Mouse (Mus musculus) ovary, adult 18-20 months (tissue): ENCODE results near the gene Slc6a16.

ENCODE experiments used
- DNase-seq: peaks from one replicate; pipeline ENCODE4 v3.0.0; 2022; ENCODE audit warnings: low spot score, mixed read lengths

Gene Slc6a16

DNA sequence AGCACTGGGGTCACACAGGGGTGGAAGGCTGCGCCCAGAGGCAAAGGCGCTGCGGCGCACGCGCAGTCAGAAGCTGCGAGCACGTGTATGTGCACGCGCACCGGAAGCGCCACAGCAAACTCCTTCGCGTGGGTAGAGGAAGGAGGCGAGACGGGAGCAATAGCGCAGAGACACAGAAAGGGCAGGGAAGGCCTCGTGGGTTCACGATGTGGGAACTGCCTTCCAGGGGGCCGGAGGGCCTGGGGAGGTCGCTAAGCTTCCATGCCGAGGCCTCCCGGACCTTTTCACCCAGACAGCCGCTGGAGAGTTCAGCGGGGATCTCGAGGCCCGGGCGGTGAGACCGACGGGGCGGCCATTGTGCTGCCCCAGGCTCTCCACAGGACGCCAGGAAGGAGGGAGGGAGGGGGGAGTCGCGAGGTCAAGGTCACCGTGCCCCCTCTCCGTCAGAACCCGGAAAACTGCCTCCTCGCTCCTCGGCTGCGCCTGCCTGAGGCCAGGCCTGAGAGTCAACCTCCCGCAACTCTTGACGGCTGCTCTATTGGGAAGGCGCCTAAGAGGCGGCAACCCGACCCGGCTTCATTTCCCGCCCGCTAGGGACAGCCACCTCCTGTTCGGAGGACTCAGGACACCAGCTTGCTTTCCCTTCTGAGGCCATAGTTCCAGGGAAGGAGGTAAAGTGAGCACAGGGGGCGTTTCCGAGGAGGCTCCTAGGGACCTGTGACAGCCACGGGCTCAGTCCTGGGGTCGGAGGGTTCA is at the start of gene Slc6a16:
Gene Slc6a16, plus strand, starts transcription at position 453 of the 756 bp plus-strand sequence.
- peak; percentile 37 for DNase-seq

DNA sequence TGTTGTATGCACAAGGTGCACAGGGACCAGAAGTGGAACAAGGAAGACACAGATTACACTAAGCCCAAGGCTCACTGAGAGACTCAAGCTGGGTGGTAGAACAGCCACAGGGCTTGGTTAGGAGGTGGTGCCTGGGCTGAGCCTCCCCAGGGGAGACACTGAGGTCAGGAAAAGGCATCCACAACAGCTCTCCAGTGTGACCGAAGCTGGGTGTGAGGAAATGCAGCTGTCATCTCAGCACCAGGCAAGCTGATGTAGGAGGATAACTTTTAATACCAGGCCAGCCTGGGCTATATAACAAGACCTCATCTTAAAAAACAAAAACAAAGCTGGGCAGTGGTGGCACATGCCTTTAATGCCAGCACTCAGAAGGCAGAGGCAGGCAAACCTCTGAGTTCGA is 49.7 kb upstream of the Slc6a16 start:
- no peak for DNase-seq

DNA sequence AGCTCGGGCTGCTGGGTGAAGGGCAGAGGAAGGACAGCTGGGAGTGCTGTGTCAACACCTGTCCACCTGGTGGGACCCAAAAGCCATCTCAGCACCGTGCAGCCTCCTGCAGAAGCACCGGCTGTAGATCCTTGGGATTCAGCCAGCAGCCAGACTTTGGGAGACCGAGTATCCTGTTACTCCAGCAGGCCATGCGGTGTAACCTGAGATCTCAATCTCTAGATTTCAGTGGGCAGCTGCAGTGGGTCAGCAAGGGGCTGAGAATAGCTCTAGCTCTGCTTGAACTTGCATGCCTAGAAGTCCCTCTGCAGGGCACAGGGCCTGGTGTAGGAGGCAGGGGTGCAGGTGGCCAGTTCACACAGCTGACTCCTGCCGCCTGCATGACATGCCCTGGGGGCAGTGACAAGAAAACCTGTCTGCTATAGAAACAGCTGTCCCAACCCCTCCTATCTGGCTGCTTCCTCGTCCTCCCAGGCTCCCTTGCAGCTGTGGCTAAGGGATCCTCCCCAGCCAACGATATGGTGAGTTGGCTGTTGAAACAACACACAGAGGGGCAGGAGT is 49.0 kb upstream of the Slc6a16 start:
- DNase-seq, result no peak

DNA sequence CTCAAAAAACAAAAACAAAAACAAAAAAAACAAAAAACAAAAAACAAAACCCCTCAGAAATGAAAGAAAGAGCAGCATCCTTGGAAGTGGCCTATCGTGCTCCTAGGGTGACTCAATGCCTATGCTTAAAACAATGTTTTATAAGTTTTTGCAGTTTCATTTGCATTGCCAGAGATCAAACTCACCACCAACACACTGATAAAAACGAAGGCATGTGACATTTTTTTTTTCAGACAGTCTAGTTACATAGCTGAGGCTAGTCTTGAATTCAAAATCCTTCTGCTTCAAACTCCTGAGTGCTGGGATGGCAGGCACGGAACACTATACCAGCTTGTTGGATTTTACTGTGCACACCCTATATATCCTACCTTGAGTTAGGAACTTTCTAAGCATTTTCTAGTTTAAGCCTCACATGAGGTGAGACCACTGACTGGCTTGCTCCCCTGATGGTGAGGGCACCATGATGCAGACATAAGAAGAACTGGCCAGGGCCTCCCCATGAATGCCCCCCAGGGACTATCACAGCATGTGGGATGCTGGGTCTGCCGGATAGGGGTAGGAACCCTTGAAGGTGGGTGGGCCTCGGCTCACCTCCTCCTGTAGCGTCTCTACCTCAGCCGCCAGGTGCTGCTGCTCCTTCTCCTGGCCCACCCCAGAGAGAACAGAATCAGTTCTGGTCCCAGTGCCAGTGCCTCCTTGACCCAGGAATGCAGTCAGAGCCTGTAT is 48.1 kb upstream of the Slc6a16 start:
- DNase-seq, result no peak

DNA sequence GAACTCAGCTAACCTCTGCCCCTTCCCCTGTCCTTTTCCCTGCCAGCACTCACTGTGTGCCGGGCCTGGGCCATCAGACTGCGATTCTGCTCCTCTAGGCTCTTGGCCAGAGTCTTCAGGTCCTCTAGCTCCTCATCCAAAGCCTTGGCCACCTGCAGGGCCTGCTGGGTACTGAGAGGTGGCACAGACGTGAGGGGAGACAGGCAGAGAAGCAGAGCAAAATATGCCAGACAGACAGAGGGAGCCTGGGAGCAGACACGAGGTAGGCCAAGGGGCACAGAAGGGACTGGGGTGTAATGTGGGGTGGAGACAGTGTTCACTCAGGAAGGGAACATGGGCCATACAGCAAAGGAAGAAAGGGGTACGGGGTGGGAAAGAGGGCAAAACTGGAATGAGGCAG is 47.5 kb upstream of the Slc6a16 start:
- no peak for DNase-seq

DNA sequence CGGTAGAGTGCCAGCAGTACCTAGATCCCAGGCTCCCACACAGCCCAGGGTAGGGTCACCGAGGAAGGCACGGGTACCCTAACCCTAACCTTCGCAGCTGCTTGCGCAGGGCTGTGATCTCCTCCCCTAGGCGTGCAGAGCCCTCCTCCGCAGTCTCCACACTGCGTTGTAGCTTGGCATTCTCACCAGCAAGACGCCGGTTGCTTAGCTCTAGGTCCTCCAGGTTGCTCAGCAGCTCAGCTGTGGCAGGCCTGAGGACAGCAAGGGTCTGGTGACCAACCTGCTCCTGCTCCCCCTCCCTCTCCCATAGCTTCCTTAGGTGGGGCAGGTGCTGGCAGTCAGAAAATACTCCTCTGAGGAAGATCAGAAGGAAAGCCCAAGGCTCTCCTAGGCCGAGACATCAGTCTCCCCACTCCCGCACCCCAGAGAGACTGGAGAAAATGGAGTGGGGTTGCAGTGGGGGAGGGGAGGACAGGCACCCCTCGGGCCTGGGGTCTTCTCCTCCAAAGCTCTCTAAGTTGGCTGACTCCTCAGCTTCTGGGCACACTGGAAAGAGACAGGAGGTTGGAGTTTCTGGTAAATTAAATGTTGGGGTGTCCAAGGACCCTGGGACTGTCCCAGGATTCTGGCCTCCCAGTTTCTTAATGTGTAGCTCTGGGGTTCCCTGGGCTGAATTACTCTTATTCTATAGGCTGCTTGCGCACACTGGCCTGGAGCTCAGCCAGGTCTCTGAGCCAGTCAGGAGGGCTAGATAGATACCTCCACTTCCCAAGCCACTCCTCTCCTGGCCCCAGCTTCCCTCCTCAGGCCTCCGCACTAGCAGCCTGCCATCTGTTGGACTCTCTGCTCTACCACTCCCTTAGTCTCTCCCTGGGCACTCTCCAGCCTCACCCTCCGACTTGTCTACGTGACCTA is 46.8 kb upstream of the Slc6a16 start:
- no peak for DNase-seq

DNA sequence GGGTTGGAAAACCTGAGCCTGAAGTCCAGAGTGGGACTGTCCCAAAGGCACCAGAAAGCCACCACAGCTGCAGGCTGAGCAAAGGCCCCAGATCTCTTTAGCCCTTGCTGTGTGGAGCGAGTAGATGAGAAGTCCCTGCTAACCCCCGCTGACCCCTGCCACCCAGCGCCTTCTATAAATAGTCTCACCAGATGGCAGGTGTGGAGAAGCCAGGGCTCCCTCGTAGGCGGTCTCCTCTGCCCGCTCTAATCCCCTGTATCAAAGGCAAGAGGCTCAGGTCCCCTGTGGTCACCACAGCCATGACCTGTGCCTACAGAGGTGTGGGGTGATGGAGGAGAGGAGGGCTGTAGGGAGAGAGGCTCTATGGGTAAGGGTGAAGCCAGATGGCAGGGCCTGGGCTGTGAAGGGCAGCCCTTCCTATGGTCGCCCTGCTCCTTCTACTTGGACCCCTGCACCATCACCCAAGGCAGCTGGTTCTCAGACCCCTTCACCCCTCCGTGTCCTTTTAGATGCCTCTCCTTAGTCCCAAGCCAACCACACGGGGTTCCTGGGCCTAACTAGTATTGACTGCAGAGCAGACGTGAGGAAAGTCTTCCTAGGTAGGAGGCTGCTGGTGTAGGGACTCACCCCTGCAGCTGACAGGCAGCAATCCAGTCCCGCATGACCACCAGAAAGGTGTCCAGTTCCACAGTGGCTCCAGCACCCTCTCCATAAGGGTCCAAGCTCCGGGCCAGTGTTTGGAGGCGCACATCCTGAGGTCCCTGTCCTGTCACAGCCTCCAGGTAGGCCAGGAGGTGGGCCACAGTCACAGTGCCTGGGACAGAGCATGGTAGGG is 45.3 kb upstream of the Slc6a16 start:
- no peak for DNase-seq

DNA sequence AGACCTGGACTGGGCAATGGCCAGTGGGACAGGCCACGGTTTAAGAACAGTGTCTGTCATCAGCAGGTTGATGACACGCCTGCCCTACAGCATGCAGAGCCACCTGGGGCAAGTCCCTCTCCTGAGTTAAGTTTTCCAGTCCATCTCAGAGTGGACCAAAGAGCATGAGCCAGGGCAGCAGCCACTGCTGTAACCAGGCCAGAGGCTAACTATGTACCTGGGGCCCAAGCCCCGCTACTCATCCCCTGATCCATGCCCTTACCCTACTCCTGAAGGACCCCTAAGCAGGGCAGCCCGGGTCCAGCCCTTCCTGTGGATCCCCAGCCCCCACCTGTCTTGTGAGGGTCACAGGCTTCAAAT is 44.7 kb upstream of the Slc6a16 start:
- DNase-seq, result no peak

DNA sequence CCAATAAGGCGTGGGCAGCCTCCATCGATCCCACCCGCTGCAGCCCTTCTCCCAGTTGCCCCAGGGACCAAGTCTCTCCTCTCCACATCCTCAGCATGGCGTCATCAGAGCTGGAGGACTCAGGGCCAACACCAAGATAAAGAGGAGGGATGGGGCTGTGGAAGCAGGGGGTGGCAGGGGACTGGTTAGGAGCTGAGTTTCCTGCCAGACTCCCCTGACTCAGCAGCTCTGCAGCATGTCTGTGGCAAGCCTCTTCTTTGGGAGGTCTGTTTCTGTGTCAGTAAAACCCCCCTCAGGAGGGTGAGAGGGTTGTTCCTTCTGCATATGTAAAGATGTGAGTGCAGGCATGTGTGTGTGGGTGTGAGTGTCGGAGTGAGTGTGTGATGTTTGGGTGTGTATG is 43.9 kb upstream of the Slc6a16 start:
- DNase-seq, result no peak

DNA sequence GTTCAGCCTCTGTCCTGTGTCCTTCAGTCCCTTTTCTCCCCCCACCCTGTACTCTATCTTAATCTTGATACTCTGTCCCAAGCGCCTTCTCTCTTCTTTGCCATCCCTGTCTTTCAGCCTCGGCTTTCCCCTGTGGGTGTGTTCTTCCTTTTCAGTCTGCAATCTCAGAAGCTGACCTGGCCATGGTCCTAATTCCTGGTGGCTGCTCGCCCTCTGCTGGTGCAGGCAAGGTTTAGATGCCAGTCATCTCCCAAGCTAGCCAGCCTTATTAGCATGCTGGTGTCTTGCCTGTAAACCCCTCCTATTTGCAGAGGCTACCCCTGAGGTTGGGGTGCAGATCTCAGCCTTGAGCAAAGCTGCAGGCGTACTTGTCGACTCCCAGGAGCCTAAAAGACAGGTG is 42.5 kb upstream of the Slc6a16 start:
- DNase-seq, result peak; percentile 56

DNA sequence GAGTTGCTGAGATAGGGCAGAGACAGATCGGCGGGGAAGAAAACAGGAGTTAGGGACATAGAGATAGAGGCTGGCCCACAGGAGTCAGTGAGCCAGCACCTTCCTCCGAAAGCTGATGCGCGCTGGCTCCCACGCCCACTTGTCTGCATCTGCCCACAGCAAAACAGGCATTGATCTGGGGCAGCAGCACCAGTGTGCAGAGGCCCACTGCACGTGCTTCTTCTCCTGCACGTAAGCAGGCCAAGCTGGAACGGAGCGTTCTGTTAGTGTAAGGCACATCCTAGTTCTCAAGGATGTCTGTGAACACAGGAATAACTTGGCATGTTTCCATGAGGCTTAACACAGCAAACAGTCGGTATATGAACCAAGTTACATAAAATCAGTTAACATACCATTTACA is 41.9 kb upstream of the Slc6a16 start:
- no peak for DNase-seq

DNA sequence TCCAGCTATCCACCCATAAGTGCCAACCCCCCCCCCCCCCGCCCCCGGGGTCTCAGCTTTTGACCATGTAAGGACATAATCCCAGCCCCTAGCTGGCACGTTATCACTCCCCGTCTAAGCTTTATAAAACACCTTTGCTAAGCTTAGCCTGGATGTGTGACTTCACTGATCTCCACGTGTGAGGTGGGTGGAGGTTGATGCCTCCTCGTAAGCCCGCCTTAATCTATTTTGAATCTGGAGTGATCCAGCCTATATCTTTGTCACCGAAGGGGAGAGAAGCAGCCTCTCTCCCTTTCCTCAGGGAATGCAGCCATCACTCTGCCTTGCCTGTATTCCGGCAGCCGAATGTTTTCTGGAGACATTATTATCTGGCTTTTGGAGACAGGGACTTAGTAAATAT is 38.2 kb upstream of the Slc6a16 start:
- DNase-seq, result no peak

DNA sequence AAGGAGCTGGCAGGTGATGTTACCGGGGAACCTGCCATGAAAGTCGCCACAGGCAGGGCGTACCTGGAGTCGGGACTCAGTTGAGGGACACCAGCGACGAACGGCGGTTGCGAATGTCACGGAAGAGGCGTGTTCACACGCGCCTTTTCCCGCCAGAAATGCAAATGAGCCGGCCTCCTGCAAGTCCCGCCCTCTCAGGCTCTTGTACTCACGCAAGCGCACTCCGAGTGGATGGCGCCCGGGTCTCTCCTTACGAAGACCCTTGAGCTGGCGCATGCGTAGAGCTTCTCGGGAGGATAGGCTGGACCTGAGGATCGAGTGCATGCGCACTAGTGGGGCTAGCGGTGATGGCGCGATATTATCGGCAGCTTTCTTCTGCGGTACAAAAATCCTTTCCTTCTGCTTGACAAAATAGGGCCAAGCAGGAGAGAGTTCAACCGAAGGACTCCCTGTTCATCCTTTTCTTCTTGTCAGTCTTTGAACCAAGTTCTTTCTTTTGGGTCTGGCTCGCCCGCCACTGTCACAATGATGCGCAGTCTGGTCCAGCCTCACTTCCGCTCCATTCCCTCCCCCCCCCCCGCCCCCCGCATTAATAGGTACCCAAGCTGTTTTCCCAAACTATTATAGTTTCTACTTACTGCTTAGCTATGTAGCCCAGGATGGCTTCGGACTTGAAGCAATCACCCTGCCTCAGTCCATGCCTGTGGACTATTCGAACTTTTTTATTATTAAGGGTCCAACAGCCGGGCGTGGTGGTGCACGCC is 36.3 kb upstream of the Slc6a16 start, which contains the start of gene Ccdc155:
Gene Ccdc155, minus strand, starts transcription at position 513 of the 764 bp plus-strand sequence.
- DNase-seq, result peak; percentile 91

DNA sequence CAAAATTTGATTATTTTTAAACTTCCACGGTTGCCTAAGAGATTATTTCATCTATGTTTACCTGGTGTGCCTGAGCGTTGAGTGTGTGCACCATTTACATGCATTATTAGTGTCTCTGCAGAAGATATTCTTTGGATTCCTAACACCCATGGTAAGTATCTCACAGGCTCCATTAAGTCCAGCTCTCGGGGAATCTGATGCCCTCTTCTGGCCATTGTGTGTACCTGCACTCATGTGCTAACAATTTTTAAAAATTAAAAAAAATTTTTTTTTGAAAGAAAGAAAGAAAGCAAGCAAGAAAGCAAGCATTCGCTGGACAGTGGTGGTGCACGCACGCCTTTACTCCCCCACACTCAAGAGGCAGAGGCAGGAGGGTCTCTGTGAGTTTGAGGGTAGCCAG is 32.6 kb upstream of the Slc6a16 start:
- no peak for DNase-seq

DNA sequence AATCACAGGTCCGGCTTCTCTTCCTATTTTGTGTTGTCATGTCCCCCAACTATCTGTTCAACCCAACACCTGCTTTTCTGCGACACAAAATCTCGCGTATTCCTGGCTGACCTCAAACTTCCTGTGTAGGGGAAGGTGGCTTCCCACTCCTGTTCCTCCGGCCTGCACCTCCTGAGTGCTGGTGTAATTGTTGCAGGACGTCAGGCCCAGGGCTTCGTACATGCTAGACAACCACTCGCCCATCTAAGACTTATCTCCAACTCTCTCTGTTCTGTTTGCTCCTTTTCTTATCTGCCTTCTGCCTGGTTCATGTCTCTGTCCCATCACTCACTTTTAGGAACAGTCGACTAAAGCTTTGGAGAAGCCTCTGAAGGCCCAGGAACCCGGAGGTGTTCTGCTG is 29.8 kb upstream of the Slc6a16 start:
- no peak for DNase-seq

DNA sequence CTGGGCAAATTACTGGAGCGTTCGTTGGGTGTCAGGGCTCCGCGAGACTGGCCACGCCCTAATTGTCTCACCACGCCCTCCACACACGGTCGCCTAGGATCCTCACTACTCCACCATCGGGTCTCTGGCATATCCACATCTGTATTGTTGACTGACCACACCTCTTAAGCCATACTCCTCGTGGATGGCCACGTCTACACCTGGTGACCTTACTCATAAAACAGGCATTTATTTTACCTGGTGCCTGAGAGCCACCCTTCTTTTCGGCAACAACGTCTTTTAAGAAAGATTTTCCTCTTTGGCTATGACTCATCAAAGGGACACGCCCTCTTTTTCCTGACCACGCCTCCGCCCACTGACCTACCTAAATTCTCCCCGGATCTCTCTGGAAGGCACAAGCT is 29.0 kb upstream of the Slc6a16 start, which contains the start of gene Dkkl1:
Gene Dkkl1, minus strand, starts transcription at position 297 of the 401 bp plus-strand sequence.
- DNase-seq, result no peak

DNA sequence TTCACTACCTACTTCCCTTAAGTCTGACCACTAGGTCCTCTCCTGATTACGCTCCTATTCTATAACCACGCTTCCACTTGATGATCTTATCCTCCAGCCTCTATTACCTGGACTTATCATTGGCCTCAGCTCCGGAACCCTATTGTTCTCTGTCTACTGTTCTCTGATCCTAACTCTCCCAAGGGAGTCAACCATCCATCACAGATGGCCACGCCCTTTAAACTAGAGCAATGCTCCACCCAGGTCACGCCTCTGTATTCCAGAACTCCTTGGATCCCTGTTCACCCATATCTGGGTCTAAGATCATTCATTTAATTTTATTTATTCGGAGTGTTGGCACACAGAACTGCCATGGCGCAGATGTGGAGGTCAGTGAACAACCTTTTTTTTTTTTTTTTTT is 28.5 kb upstream of the Slc6a16 start:
- no peak for DNase-seq

DNA sequence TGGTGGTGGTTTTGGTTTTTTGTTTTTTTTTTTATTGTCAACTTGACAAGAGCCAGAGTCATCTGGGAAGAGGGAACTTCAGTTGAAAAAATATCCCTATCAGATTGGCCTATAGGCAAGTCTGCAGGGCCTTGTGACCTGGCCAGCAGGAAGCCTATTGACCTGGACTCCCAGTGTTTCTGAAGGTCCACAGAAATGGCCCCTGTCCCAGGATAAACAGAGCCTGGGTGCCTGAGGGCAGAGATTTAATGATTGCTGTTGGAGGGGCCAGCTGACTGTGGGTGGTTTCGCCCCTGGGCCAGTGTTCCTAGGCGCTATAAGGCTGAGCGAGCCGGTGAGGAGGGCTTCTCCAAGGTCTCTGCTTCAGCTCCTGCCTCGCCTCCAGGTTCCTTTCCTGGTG is 27.2 kb upstream of the Slc6a16 start:
- no peak for DNase-seq

DNA sequence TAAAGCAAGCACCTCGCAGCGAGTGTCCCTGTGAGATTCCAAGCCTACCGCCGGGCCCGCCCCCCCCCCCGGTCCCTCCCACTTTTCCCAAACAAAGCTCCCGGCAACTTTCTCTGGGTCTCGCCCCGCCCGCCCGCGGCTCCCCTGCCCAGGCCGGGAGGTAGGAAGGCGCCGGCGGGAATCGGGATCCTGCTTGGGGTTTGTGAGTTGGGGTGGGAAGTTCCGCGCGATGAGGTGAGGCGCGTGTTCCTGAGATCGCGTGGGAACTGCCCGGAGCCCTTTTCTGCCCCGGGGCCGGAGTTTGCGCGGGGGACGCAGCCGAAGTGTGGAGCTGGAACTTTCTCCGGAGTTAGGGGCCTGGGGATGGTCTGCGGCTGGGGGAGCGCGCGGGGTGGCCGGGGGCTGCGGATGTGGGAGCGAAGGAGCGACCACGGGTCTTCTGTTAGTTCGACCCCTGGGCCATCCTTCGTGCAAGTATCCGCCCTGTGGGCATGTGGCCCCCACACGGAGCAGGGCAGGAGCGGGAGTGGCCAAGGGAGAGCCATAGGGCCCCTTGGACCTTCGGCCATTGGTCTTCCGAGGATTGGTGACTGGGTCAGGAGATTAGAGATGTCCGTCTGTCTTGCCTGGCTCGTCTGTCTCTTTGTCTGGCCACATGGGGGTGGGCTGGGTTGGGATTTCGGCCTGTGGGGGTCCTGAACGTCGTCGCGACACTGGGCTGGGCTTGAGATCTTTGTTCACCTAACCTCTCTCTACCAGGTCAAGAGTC is 25.0 kb upstream of the Slc6a16 start, which contains the start of gene Tead2:
Gene Tead2, plus strand, starts transcription at position 81 of the 769 bp plus-strand sequence.
- DNase-seq, result peak; percentile 41
